Mouse (Mus musculus): ENCODE results near the gene Cmtm8.

The Cmtm8 gene

DNA sequence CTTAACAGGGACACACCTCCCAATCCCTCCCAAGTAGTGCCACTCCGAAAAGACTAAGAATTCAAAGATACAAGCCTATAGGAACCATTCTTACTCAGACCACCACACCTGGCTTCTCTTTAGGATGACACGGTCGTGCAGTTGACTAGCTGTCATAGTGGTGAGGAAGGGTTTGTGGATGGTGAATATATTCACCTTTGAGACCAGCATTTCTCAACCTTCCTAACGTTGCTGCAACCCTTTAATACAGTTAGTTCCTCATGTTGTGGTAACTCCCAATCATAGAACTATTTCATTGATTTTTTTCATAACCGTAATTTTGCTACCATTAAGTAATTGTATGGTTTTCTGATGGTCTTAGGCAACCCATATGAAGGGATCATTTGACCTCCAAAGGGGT lies 56.8 kb downstream of the Cmtm8 start:
- no peak for DNase-seq (ENCODE audit: low read depth, low spot score)

DNA sequence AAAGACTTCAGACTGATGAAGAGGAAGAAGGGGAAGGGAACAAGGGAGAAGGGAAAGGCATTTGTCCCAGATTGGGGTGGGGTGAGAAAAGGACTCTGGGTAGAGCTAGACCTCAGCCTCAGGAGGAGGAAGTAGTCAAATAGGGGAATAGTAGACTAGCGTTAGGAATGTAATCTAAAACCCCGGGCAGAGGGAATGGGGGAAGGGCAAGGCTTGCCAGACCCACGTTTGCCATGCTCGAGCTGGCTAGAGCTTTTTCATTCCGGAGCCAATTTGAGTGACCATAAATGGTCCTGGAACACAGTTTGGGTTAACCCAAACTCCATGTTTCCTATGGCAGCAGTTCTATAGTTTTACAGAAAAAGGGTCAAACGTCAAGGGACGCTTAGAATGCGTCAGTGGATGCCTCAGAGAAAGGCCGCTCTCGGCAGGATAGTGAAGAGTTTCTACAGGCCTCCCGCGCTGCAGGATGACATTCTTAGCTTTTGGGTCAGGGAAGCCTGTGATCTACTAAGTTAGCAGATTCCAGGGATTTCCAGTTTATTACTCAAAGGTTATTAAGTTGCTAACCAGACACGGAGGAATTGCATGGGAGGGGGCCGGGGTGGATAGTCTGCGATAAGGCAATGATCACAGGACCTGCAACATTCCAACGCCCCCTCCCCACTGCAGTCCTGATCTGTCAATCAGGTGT lies 58.4 kb downstream of the Cmtm8 start:
- no peak for DNase-seq (ENCODE audit: low read depth, low spot score)

DNA sequence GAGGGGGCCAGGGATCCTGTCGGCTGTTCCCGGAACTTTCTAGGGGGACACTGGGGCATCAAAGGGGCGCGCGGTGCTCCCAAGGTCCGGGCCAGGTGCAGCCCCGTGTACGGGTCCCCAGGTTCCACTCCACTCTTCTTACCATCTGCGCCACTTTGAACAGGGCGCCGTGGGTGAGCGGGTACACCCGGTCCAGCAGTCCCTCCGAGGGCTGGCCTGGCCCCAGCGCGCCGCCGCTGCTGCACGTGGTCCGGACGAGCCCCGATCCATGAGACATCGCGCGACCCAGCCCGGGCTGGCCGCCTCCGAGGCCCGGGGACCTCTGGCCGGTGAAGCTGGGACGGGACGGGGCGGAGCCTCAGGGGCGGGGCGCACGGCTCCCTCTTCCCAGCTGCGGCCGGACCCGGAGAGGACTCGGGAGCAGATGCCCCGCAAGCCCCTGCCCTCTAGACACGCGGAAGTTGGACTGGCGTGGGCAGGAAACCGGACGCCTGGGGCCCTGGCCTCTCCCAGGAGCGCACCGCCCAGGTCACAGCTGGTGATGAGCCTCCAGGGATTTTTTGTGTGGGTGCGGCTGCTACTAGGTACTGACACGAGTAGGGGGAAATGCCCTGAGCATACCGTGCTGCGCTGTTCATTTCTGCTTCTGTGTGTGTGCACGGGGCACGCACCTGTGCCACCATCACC lies 62.3 kb downstream of the Cmtm8 start, which contains the start of gene Cmtm7:
Gene Cmtm7 (minus strand): TSS at position 331 of the 687 bp plus-strand sequence.
- peak; percentile 74 for DNase-seq (ENCODE audit: low read depth, low spot score)

DNA sequence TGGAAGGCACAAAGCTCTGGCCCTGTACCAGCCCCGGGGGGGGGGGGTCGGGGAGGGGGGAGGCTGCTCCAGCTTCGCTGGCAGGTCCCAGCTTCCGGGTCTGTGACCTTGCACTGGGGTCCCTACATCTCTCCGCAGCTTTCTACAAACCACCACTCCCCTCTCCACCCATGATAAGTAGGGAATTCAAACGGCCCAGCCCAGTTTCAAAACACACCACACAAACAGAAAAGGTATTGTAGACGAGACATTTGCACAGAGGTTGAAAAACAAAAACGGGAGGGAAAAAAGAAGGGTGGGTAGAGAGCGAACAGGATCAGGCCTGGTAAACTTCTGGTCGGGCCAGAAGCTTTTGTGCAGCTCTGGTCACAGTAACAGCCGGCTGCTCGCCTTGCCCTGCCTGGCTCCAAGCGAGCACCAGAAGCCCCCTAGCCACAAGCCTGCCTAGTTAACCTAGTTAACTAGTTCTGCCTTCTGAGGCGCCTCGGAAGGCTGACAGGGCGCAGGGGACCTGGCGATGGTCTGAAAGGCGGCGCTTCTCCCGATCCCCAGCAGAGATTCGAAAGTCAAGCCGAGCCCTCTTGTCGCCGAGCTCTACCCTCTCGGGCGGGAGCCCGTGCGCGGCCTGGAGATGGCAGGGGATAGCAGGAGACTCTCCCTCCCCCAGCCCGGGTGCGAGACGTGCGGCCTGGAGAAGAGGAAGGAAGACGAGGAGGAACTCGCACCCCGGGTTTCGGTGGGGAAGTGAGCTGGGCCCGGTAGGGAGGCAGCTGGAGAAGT lies 63.0 kb downstream of the Cmtm8 start:
- peak; percentile 58 for DNase-seq (ENCODE audit: low read depth, low spot score)

DNA sequence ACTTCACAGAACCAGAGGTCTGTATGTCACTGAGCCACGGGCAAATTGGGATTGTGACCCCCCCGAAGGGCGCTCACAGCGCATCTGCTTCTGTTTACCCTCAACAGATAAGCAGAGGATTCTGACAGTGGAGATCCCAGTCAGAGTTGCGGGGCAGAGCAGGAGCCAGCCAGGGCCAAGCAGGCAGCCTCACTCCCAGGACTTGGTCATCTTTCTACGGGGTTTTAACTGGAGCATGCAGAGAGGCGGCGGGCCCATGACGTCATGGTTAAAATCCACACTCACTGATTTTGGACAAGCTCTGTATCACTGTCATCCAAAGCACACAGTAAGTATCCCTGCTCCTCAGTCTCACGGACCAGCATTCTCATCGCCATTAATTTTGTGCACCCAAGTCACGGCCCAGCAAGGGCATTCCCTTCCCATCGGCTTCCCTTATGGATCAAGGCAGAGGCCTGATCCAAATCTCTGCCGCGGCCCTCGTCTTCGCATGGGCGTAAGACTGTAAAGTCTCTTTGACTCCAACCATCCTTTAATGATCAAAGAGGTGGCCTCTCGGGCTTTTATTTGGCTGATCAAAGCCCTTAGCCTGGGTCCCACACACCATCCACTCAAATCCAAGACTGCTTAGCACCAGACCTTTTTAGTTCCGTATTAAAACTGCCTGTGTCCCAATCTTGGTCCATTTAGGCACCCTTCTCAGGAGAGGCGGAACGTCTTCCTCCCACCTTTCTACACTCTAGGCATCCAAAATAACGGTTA lies 63.8 kb downstream of the Cmtm8 start:
- peak; percentile 34 for DNase-seq (ENCODE audit: low read depth, low spot score)

DNA sequence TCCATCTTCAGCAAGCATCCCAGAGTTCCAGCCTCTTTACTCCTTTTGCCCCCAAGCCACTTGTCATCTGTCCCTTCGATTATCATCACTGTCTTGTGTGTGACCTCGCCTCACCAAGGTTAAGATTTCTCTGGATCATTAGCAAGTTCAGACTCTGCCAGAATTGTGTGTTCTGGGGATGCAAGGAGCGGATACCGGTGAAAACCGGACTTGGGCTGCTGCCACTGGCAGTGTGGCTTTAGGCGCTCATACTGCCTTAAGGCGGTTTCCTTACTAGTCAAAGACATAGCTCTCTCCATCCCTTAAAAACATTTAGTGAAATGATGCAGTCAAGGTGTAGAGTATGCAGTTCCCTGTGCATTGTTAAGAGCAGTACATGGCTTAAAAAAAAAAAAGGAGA lies 65.1 kb downstream of the Cmtm8 start:
- DNase-seq (ENCODE audit: low read depth, low spot score) = no peak

DNA sequence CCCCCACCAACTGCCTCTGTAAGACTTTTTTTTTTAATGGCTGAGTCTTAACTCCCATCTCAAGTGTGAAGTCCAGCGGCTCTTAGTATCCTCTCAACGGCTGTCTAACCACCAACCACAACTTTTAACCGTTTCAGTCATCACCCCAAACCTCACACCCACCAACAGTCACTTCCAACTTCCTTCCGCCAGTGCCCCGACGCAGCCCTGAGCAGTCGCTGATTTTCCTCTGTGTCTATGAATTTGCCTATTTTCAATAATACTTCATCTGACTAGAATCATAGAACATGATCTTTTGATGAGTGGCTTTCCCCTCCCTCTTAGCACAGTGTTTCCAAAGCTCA lies 65.9 kb downstream of the Cmtm8 start:
- DNase-seq (ENCODE audit: low read depth, low spot score) = peak; percentile 66

DNA sequence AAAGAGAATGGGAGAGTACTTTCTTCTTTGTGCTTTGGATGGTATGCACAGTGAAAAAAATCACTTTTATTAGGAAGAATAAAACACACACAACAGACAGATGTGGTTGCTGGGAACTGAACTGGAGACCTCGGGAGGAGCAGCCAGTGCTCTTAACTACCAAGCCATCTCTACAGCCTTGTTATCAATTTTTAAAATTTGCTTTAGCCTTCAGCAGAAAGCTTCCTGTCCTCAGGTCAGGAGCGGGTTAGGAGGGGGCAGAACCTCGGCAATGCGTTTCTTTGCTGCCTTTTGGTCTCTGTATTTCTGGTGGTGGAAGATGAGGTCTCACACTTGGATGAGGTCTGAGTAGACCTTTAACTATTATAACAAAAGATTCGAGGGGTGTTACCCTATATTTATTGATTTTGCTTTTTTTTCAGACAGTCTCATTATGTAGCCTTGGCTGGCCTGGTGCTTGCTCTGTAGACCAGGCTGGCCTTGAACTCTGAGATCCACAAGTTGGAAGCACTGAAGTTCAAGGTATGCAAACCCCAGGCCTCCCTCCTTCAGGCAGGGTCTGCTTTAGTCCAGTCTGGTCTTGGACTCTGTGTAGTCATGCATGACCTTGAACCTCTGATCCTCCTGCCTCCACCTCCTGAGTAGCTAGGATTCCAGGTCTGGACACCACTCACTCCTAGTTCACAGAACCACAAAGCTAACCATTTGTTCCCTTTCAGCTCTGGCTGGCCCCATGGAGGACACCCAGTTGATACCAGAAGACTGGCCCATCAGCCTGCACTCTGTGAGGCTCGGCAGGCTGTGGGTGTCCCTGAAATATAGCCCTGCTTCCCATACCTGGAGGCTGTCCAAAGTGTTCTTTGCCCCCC lies 66.5 kb downstream of the Cmtm8 start:
- no peak for DNase-seq (ENCODE audit: low read depth, low spot score)

DNA sequence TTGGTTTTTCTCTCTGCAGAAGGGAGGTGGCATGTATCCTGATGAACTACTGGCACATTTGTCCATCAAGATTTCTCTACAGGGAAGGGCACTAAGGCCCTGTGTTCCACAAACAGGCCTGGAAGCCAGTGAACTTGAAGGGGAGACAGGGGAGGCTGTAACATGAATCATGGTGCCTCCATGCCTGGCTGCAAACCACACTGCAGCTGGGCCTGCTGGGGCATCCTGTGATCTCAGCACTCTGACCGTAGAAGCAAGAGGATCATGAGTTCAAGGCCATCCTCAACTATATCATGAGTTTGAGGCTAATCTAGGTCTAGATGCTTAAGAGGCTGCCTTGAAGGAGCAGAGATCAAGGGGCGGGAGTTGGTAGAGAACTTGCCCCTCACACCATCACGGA lies 67.6 kb downstream of the Cmtm8 start:
- DNase-seq (ENCODE audit: low read depth, low spot score) = no peak

DNA sequence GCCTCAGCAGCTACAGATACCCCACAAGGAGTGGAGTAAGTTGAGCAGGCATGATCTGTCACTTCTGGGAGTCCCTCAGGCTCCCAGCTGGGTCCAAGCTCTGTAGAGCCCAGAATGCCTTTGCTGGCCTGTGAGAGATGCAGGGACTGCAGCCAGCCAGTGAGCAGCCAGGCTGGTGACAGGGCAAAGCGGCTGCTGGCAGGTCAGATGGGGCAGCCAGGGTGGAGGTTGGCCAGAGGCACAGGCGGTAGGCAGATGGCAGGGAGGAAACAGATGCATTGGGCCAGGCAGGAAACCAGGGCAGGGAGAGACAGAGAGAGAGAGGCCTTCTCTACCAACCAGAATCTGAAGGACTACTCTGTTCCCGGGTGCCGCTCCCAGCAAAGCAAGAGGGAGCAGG lies 68.7 kb downstream of the Cmtm8 start:
- DNase-seq (ENCODE audit: low read depth, low spot score) = no peak

DNA sequence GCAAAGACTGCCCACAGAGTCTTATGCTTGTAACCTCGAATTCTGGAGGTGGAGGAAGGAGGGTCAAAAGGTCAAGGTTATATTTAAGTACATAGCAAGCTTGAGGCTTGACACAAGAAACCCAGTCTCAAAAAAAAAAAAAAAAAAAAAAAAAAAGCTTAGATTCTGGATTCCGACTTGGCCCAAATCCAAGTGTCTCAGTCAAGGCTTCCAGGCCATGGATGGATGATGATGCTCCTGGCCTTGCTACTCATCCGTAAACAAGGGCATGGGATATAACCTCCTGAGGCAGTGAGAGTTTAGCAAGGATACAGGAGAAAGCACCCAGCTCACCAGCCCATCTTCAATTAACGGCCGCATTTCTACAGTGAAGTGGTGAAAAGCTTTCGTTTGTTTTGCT lies 69.3 kb downstream of the Cmtm8 start:
- DNase-seq (ENCODE audit: low read depth, low spot score) = no peak

DNA sequence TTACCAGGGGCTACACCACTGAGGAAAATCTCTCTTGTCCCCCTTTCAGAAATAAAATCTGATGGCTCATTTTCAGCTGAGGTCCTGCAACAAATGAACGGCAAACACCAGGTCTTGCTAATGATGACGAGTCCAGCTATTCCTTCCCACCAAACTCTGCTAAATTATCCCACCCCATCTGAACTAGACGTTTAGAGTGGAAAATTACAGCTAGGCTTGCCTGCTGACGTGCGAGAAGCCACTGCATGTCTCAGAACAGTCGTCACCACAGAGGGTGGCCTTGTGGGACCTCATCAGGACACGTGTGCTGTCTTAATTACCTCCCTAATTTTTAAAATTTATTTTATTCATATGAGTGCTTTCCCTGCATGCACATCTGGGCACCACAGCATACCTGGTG lies 72.4 kb downstream of the Cmtm8 start:
- no peak for DNase-seq (ENCODE audit: low read depth, low spot score)

DNA sequence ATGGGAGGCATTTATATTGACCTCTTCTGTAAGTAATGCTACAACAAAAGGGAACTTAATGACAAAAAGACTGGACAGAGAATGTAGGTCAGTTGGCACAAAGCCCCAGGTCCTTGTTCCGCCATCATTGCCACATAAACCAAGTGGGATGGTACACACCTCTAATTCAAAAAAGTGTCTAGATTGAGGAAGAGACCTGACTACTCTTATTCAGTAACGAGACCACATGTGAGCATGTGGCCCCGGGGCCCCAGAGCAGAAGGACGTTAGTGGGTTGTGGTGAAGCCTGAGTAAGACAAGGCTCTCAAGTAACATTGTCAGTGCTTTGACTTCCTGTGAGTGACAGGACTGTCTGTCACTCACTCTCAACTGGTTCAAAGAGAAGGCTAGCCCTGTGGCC lies 73.7 kb downstream of the Cmtm8 start:
- DNase-seq (ENCODE audit: low read depth, low spot score) = peak; percentile 52

DNA sequence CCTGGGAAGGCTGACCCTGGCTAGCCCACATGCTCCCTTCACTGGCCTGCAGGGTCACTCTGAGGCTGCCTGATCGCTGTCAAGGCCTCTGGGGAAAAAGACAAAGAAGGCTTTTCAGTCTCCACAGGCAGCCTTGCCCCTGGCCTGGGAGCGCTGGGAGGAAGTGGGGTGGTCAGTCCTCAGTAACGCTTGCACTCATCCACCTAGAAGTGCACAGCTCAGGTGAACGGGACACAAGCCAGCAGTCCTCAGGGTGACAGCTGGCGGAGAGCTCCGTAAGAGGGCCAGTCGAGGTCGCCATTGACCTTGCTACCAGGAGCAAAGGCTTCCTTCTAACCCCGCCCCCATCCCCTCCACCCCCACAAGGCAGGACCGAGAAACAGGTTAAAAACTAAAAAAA lies 75.9 kb downstream of the Cmtm8 start:
- DNase-seq (ENCODE audit: low read depth, low spot score) = no peak

DNA sequence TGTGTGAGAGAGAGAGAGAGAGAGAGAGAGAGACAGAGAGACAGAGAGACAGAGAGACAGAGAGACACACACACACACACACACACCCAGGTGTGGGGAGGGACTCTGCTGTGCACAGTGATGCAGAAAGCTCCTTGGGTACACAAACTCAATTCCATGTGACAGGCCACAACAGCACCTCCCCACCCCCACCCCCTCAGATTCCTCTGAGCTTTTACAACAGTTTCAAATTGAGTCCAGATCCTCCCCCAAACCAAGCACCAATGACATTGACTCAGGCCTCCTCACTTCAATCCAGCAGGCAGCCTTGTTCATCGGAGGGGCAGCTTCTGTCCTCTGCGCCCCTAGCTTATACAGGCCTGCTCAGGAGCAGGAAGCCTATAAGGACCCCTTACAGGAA lies 76.4 kb downstream of the Cmtm8 start:
- no peak for DNase-seq (ENCODE audit: low read depth, low spot score)

DNA sequence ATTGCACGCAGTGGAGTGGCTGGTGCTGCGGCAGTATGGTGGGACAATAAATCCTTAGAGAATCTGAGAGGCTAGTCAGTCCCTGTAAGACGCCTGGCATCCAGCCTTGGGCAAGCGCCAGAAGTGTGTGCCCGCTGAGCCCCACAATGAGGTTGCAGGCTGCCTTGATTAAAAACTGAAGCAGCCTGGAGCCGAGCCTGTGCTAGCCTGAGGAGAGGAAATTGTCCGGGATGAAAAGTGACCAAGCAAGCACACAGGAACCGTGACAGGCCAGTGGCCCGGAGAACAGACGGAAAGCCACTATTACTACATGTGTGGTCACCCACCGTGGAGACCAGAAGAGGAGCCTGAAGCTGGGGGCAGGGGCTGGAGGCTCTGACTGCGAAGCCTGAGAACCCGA lies 76.9 kb downstream of the Cmtm8 start:
- DNase-seq (ENCODE audit: low read depth, low spot score) = no peak

DNA sequence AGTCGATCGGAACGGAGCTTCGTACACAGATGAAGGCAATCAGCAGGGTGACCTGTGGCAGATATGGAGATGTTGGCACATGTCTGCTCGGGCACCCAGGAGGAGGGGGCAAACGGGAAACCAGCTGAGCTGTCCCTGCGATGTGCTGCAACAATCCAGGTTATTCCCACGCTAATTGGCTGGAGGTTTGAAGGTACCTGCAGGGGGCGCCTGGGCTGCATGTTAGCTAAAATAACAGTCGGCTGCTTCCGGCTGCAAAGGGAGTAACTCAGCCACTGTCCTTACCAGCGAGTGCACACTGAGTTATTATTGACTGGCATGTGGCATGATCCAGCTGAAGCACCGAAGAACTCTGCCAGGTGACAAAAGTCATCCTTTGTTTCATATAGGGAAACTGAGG lies 80.6 kb downstream of the Cmtm8 start:
- DNase-seq (ENCODE audit: low read depth, low spot score) = peak; percentile 72

DNA sequence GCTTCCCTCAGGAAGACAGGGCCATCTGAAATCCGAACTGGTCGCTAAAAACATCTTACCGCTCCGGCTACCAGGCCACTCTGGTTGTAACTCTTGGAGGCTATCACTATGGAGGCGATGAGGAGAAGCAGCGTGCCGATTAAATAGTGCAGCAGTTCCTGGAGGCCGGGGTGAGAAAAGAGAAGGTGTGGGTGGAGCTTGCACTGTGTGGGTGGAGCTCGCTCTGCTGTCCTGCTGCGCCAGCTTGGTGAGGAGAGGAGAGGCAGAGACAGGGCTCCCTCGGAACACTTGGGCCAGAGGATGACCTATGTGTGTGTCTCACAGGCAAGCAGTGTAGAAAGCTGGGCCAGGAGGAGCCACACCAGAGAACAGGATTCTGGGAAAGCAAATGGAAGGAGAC lies 82.1 kb downstream of the Cmtm8 start:
- peak; percentile 39 for DNase-seq (ENCODE audit: low read depth, low spot score)

DNA sequence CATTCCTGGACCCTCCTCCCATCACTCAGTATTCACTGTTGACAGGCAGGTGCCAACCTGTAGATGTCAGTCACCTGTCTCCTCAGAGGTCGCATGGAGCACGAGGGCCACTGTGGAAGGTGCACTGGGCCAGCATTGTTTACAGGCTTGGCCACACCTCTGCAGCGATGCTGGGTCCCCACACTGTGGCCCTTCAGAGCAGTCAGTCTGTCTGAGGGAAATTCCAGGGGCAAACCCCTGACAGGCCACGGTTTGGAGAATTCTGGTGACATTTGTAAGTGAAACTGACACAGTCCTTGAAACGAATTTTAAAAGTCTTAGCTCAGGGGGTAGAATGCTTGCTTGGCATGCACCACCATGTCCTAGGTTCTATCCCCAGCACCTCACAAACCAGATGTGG lies 83.6 kb downstream of the Cmtm8 start:
- peak; percentile 53 for DNase-seq (ENCODE audit: low read depth, low spot score)

DNA sequence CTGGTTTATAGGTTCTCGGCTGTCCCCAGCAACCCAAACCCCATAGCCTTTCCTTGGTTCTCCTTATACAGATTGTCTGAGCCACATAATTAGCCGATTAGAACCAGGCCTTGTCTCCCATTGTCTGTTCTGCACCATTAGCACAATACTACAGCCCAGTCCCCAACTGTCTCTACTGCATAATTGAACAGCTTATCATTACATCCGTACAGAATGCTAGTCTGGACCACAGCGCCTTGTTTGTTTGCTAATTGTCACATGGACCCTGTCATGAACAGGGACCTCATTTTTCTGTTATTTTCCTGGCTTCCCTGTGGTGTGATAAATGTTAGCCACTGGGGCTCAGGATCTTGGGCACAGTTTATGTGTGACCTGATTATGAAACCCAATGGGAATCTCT lies 84.1 kb downstream of the Cmtm8 start:
- no peak for DNase-seq (ENCODE audit: low read depth, low spot score)

DNA sequence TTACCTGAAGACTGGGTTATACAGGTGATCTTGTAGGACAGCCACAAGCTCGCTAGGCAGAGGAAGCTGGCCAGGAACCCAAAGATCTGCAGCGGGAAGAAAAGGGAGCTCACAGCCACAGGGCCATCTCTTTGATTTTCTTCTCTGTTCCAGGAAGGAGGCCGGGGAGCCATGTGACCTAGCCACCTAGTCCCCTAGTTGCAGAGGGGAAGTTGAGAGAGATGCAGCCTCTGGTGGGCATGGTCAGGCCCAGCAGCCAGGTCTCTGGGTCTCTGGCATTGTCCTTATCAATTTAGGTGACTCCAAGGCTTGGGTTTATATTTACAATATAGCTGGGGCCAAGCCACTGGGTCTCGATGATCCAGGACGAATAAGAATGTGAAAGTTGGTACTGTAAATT lies 85.2 kb downstream of the Cmtm8 start:
- DNase-seq (ENCODE audit: low read depth, low spot score) = no peak

Measured in CD4-positive, CD25-positive, alpha-beta regulatory T cell, adult 2 months (primary cell).